Mouse (Mus musculus) right cerebral cortex, adult 18-20 months (tissue): Measurements from ENCODE around the gene F5.
A peak's percentile ranks its signal among the peaks of the same experiment; 100 is the strongest.

Source experiments
- DNase-seq: peaks from one replicate; pipeline ENCODE4 v3.0.0; 2022; ENCODE audit warnings: mixed read lengths

F5 gene

DNA sequence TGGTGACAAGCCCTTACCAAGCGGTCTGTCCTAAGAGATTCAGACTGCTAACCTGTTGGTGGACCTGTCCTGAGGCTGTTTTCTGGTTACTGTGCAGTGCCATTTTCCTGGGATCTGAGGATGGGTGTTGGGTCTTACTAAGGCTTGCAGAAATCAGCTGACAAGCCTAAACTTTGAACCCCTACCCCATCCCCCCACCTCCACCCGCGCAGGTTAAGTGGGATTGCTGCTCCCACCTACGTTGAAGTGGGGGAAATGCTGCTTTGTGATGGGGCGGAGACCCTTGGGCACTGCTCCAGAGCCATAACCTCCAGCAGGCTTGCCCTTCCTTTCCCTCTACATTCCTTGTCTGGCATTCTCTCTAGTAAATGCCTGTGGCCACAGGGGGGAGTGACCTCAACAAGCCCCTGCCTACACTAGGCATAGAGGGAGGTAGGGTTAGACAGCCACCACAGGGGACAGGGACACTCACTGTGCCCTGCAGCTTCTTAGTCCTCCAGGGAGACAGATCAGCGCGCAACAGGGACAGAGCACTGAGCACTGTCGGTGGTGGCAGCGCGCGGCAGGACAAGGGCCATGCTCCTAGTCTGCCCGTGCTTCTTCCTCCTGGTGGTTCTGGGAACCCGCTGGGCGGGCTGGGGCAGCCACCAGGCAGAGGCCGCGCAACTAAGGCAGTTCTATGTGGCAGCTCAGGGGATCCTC, at the start of gene F5:
F5 (plus strand) TSS at position 452 of the 702 bp plus-strand sequence.
- DNase-seq: no peak

DNA sequence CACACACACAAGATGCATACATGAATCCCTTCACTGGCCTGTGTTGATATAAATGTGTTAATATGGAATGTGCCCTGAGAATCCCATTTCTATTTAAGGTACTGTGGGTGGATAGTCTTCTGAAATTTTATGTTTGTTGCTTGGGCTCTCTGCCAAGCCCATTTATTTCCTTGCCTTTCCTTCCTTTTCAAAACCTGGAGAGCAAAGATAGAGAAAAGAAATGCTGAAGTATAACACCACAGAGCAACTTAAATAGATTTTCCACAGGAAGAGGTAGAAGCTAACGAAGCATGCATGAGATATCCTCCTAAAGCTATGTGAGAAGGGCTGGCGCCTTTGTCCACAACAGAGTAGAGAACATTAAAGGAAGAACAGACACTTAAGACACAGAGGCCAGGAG, 41.9 kb upstream of the F5 start:
- DNase-seq: peak; percentile 10

DNA sequence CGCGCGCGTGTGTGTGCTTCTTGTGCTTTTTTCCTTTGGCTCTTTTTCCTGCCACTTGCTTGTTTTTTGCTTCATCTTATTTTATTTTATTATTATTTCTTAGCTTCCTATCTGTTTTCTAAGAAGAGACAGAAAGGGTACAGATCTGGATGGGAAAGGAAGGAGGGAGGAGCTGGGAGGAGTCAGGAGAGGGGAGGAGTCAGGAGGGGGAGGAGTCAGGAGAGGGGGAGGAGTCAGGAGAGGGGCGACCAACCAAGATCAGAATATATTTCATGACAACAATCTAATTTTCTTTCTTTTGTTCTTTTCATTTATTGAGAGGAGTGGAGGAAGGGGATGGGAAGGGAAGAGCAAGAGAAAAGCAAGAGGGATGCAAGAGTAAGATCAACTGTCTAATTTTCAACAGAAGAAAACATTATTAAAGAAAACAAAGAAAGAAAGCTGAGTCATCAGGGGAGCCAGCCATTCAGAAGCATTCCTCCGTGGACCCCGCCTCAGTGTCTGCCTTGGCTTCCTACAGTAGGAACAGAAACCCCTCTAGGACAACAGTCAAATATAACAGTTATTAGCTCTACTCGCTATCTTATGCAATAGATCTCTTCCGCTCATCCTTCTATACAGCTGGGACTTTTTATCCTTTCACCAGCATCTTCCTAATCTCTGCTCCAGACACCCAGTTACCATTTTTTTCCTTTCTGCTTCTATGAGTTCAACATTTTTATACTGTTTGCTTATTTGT, 40.9 kb upstream of the F5 start:
- DNase-seq: no peak

DNA sequence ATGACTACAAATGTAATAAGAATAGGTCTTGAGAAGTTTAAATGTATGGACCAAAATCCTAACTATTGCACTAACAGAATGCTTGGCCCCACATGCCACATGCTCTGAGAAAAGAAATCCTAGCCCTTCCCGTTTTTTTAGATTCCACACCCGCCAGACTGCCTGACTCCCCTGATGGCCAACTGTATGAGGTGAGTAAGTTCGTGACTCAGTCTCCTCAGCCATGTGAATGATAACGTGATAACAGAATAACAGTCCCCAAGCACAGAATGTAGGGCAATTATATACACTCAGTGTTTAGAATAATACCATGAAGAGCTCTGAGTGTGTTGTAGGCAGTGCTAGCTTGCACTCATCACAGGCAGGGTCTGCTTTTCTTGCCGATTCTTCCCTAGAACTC, 37.4 kb upstream of the F5 start:
- no peak for DNase-seq

DNA sequence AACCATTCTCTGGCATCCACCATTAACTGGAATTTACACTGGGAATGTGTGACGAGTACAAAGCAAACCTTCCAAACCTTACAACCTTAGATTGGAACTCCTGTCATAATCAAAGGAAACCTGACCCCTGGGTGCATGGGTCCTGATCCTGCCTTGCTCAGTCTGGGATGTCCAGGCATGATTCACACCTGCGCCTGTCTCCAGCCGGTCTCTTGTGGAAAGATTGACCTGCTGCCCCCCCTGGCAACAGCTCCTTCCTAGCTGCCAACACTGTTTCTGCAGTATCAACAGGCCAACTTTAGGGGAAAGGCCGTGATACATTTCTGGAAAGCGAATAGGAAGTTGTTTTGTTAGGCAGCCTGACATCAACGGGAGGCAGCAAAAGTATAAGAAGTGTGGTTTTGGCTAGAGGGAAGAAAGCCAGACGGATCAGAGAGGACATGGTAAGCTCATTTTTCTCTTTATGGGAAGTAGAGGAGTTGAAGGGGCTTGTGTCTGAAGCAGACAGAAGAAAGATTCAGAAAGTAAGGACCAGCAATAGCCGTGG, 36.6 kb upstream of the F5 start, which contains the start of gene Selp:
Selp (plus strand) TSS at position 318 of the 547 bp plus-strand sequence.
- no peak for DNase-seq

DNA sequence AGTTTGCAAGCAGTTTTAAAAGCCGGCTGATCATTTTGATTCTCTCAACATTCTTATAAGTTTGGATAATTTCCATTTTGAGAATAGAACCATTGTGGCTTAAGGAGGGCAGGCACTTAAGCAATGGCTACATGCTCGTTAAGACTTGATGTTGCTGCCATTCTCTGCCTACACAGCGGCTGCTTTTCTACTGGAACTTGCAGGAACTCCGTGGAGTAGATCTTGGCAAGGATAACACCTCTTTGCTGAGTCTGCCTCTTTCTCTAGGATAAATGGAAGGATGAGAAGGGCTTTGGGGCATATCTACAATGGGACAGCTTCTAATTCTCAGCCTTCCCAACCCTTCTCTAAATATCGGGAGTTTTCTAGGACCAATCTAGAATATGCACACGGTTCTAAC, 36.0 kb upstream of the F5 start:
- no peak for DNase-seq

DNA sequence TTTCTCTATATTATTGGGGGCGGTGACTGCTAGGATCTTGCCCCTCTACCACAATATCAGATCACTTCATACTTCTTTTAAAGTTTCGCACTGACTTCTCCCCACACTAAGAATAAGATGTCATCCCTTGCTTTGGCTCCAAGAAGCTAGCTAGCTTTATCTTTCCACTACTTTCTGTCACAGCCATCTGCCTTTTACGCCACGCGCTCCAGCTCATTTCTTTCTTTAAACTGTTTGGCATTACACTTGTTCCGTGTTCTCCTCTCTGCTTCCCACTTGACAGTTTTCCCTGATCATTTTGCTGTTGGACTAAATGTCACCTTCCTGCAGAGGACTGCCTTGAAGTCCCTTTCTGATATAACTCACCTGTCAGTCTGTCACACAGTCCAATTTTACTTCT, 33.8 kb upstream of the F5 start:
- no peak for DNase-seq

DNA sequence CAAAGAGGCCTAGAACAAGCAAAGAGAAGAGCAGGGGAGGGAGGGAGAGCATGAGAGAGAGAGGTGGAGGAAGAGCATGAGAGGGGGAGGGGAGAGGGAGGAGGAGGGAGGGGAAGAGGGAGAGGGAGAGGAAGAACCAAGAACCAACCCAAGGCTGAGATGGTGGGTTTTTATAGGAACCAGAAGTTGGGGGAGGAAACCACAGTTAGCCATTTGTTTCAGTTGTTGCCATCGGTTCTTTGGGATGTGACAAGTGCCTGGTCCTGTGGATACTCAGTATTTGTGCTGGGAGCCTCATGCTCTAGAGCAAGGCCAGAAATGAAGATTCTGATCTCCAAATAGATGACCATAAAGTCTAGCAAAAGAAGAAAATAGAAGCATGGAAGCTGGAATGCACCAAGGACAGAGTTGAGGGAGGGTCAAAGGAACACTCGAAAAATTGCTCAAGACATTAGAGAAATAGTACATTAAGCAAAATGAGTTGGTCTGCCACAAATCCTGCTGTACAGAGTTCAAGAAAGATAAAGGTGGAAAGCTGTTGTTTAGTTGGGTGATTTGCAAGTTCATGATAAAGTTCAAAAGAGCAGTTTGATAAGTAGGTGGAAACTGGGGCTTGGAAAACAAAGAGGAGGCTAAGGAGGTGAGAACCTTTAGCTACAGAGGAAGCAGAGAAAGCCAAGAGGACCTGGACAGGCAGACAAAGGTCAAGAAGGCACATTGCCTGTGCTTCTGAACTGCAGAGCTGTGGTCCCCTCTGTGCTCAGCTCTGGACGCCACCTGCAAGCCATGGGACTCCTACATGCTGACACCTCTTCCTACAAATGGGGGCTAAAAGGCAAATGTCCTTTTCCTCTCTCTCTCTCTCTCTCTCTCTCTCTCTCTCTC, 31.5 kb upstream of the F5 start:
- no peak for DNase-seq

DNA sequence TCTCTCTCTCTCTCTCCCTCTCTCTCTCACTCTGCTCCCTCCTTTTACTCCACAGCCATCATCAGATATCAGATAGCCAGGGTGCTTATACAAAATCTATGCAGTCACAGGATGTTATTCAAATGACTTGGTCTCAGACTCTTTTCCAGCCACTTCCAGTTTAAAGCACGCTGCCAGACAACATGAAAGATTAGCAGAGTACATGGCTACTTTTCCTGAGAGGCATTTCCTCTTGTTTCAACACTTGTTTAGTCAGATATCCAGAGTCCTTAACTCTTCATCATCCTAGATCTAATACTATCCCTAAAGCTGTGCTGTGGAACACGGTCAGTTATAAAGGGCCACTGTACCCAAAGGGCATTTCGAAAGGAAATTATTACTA, 30.9 kb upstream of the F5 start:
- DNase-seq: no peak

DNA sequence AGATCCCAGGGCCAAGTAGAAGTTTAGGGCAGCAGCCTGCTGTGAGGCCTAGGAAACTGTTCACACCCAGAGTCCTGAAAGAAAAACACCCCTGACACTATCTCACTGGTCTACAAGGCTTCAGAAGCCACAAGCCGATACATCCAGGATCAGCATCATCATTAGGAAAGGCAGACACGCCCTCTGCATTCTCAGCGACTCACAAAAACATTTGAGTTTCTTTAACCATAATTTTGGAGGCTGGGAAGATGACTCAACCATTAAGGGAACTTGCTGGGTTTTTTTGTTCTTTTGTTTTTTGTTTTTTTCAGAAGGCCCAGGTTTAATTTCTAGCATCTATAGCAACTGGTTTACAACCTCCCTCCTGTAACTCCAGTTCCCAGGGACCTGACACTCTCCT, 27.8 kb upstream of the F5 start:
- DNase-seq: no peak

DNA sequence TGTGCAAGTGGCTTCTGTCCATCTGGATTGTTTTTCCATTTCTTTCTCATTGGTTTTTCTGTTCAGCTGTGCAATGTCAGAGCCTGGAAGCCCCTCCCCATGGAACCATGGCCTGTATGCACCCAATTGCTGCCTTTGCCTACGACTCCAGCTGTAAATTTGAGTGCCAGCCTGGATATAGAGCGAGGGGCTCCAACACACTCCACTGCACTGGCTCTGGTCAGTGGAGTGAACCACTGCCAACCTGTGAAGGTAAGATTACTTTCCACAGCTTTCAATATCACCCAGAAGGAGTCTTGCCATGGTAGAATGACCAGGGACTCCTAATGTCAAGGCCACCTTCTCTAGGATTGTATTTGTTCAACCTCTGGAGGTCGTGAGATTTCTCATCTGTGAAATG, 21.6 kb upstream of the F5 start:
- DNase-seq: no peak

DNA sequence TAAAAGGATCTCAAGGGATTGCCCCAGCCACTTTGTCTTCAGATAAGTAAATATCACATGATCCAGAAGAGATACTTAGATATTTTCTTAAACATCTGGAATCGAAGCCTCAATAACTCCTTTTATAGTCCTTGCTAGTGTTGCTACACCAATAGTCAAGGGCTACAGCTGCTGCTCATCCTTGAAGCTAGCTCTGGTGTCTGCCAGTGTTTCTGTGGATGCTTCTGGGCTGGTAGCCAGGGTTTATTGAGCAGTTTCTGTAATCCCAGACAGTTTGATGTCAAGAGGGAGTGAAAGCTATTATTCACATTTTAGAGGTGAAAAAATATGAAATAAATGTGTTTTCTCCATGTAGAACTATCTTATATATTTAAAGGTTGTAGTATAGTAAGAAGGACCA, 19.0 kb upstream of the F5 start:
- no peak for DNase-seq

DNA sequence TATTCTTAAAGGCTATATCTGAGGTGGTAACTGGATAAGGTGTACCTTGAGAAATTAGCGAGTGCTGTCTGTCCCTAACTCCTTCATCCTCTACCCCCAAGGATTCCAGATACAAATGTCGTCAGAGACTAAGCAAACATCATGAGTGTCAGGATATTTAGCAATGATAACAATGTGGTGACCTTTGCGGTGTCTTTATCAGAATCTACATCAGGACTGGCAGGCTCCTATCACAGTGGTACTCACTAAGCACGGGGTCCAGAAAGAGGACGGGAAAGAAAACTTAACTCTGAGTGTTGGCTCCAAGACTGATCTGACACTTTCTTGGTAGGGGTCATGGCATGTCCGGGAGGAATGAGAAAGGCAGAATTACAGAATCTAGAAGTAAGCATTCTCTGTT, 17.5 kb upstream of the F5 start:
- no peak for DNase-seq

DNA sequence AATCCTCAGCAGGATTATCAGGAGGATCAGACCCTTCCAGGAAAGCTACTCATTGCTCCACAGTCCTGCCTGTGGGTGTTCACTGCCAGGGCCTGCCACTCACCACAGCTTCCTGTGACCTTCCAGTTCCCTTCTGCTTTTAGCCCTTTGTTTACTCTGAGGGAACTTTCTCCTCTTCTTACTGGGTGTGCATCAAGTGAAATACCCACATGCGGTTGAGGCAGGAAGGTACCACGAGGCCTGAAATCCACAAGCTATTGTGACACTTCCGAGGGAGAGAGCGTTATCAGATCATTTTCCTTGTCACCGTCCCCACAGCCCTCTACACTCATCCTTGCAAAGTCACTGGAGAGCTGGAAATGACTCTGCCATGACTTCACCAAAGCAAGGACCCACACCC, 16.3 kb upstream of the F5 start:
- DNase-seq: no peak

DNA sequence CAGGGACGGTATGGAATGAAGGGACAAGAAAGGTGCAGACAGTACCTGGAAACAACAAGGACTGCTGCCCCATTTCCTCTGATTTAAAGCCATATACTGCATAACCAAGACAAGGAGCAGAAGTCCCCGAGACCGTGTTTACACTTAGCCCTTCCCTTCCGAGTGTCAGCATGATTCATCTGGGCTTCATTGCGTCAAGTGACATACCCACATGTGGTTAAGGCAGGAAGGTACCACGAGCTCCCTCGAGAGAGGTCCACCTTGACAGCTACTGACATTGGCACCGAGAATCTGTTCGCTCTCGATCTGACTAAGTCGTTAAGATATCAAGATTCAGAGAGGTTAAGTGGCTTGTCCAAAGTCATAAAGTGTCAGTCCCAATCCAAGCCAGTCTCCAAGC, 15.7 kb upstream of the F5 start:
- no peak for DNase-seq

DNA sequence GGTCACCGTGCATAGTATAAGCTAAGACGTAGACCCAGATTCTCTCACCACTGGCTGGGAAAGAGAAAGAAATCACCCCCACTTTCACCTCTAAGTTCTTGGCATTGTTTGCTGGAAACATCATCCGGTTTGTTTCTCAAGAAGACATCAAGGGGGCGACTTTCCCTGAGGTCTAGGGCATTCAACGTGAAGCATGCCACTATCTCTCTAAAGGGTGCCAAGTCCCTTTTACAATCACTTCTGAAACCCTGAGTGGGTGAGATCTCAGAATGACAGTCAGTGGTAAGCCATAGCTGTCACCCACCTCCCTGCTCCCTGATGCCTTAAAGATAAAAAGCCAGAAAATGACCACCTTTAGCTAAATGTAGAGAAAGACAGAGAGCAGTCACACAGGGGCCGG, 15.0 kb upstream of the F5 start:
- DNase-seq: no peak

DNA sequence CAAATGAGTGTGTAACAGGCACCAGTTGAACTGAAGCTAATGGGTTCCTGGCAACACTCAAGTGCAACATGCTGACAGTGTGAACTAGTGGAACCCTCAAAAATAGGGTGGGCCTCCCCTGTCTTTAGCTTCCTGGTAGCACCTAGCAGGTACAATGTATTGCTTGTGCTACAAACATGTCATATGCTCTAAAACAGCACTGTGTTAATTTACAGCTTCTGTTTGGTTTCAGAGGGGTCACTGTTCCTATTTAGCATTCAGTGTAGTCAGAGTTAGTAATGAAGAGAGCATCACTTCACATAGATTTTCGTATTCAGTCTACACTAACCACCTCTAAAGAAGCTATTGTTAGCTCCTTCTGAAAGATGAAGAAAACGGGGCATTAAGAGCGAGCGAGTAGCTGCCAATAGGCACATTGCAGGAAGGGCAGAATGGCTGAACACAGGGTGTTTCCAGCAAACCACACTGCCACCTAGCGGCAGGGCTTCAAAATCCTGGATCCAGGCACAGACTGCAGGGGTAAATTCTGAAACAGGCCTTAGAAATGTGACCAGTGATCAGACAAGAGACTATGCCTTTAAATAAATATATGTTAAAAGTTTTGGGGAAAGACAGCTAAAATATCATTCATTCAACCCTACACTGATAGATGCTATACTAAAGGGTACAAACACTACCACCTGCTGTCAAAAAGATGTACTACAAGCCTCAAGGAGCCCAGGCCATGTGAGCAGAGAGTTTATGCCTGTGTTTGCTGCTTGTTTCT, 13.1 kb upstream of the F5 start:
- DNase-seq: peak; percentile 69

DNA sequence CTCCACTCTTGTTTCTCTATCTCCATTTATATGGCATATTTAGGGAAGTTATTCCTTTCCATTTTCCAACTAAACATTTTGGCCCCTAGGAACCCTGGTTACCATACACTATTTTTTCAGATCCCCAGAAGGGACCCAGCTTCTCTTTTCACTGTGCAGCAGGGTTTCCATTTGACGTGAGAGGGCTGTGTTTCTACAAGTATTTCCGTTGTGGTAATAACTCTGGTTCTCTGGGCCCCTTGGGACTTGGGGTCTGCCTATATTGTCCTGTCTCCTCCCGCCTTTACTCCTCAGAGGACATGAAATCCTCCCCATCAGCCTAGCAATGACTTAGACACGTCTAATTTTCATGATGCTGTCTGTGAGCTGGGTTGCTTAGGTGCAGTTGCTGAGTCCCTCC, 12.2 kb upstream of the F5 start:
- DNase-seq: no peak

DNA sequence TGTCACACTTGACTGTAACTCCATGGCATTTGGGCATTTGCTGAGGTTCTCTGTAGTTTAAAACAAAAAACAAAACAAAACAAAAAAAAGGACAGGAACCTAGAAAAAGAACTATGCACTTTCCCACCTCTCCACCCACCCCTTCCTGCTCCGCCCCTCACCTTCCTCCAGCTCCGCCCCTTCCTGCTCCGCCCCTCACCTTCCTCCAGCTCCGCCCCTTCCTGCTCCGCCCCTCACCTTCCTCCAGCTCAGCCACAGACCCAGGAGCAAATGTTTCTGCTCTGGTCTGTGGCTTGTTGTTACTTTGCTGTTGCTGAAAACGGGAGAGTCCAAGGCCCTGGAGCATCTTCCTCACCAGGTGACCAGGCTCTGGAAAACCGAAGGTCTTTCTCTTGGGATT, 2.6 kb upstream of the F5 start:
- DNase-seq: no peak

DNA sequence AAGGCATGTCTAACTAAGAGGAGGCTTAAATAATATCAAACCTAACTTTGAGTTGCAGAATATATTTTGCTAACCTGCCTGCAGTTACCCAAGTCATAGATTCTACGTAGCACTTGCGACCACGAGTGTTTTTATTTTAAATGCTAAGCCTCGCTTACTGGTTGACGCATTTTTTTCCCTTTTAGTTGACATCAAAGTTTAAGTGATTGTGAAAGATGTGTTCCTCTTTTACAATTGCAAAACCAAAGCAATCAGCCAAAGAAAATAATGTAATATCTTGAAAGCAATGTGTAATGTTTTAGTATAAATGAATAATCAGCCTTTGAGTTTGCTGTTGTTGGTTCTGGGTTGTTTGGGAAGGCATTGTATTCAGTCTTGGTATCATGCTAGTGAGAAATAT, 1.2 kb downstream of the F5 start:
- DNase-seq: no peak

DNA sequence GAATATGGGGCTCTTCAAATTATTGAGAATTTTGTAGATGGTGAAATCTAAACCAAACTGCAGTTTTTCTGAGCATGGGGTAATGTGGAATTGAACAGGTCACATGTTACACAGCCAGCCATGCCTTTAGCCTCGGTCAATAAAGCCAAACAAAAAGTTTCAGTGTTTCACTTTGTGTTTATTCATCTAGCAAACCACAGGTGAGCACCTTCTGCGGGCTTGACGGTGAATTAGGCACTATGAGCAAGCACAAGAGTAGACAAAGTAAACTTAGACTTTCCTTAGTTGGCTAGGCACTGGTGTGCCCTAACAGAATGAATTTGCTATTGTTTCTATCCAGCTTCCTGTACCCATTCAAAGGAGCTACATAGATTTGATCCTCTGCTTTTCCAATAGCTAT, 3.3 kb downstream of the F5 start:
- DNase-seq: no peak

DNA sequence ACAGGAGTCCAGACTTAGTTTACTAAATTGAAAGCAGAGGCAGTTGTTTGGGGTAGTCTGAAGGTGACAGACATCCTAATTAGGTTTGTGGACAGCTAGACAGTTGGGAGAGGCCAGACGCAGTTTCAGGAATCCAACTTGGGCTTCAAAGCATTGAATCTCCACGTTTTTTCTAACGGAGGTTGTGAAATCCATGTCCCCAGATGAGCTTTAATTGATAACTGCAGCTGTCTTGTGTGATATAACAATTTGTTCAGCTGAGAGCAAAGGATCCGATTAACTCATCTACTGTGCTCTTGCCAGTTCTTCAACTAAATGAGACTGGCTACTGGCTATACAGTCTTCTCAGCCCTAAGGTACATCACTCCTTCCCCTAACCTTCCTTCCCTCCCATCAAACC, 6.9 kb downstream of the F5 start:
- no peak for DNase-seq

DNA sequence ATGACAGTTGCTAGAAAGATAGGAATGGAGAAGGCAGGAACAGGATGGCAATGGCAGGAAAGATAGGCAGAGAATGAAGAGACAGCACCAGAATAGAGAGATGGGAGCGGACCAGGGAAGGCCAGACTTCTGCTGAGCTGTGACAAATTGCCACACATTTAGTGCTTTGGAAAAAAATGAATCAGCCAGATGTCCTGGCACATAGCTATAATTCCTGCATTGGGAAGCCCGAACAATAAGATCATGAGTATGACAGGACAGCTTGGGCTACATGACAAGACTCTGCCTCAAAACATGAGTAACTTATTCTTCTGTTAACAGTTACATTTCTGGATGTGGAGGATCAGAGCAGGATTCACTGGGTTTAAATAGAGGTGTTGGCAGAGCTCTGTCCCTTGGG, 8.1 kb downstream of the F5 start:
- DNase-seq: no peak
